Mouse (Mus musculus) urinary bladder, postnatal 36 days (tissue): ENCODE results near the gene Ddx28.

Experiments
- DNase-seq, 2 experiments: peaks; one replicate each; pipeline ENCODE4 v3.0.0; 2022; ENCODE audit warnings: low spot score in 2 of 2, mixed read lengths in 1 of 2

The Ddx28 gene

GRCm38 (mm10) chr8:105966692-105967311 lies 44.9 kb downstream of the Ddx28 start:
- peak in 1 of 2 experiments; percentile 40 for DNase-seq

- DNase-seq = peak; percentile 65 to 72
These were observed 45.8 kb downstream of the Ddx28 start, which contains the start of gene Slc12a4 for GRCm38 (mm10) chr8:105965905-105966341. TSS of gene Slc12a4 (minus strand) at chr8:105966097.

- peak; percentile 43 to 52 for DNase-seq
These were observed 46.3 kb downstream of the Ddx28 start for GRCm38 (mm10) chr8:105965266-105965904.

GRCm38 (mm10) chr8:105964506-105965265 lies 47.0 kb downstream of the Ddx28 start:
- DNase-seq = no peak

GRCm38 (mm10) chr8:105961536-105961935 lies 50.1 kb downstream of the Ddx28 start:
- DNase-seq = no peak

- DNase-seq = no peak
These were observed 50.6 kb downstream of the Ddx28 start for GRCm38 (mm10) chr8:105961101-105961500.
